Mouse (Mus musculus) testis, adult 2 months (tissue): ENCODE measurements around the gene Fam71e1.

Experiments
- CTCF ChIP-seq: fragments of 200-500 bp; IDR thresholded peaks from 2 replicates; pipeline ENCODE4 v1.5.1; 2012; ENCODE audit warnings: low read depth, mild to moderate bottlenecking, inconsistent platforms, low read length, moderate library complexity; ENCODE audit not compliant: control insufficient read depth, insufficient read depth, insufficient replicate concordance
- POLR2A ChIP-seq: fragments of 200-500 bp; IDR thresholded peaks from 2 replicates; pipeline ENCODE4 v1.6.1; 2012; ENCODE audit warnings: low read depth, mild to moderate bottlenecking, inconsistent platforms, low read length, moderate library complexity; ENCODE audit not compliant: control insufficient read depth

DNA sequence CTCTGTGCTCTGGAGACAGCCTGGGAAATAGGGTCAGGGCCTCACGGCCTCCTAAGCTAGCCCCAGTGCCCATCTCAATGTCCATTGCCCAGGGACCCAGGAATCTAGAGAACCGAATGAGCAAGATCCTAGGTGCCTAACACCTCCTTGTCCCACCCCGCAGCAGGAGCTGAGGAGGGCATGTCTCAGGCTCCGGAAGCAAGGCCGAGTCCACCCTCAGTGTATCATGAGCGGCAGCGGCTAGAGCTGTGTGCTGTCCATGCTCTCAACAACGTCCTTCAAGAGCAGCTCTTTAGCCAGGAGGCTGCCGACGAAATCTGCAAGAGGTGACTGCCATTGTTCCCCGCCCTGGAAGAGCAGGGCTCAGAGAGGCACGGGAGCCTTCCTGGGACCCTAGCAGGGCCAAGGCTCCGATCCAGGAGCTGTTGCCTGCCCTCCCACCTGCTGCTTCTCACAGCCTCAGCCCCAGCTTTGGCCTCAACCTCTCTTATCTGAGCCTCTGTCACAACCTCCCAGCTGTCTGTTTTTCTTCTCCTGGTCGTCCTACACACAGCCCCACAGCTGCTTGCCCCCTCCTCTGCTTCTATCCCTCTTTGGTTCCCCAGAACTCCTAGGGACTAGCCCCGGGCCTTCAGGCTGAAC lies 27.6 kb upstream of the Fam71e1 start:
- TF ChIP-seq CTCF = no peak
- no peak; the same call in 1 of the 2 replicates for TF ChIP-seq POLR2A
